Mouse (Mus musculus): ENCODE measurements at regions not wholly inside any gene's neighbourhood (a gene's known extent, or its start where the extent isn't known, plus 50 kb on each side); places are given as distances from the start of the nearest gene placed in this dataset.
A peak's percentile ranks its signal among the peaks of the same experiment; 100 is the strongest.

DNA sequence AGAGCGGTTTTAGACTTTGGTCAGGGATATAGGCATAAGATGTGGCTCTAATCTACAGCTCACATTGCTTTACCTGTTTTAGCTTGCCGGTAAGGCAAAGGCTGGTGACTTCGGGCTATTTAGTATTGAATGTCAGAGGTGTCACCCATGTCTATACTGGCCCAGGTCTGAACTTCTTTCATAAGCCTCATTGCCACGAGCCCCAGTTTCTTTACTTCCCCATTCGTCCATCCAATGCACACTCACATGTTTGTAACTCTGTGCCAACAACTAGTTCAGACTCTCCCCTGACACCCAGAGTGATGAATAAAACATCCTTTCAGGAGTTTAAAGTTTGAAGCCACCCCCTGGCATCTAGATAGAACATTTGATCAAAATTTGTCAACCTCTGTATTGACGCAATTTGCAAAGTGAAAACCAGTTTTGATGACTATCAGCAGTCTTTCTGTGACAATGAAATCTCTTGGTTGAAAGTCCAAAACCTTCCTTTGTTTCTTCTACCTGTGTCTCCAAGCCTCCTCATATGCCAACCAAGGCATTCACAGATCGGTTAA lies 288.4 kb downstream of the Ets1 start:
- DNase-seq (ENCODE audit: low spot score), result no peak
- no peak overlapping the region for H3K4me3 ChIP-seq
- 86% methylated on average over 7 of the region's 7 CpGs for WGBS

DNA sequence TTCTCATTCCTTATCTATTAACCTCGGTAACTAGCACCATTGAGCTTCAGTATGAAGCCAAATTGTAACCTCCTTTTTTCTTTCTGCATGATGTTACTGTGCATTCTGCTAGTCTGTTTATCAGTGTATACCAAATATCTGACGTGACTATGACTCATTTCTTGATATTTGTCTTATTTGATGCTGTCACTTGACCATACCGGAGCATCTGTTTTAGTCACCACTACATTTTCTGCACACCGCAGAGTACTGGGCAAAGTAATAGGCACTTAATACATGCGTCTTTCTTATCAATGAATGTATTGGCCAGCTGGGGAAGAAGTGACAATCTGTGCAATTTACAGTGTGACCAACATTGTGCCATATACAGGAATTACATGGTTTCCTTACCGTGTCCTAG lies 289.0 kb downstream of the Ets1 start:
- 83% methylated on average over 6 of the region's 6 CpGs for WGBS
- Histone ChIP-seq H3K9me3 (no peaks in the 10 kb centered on the region), H3K4me1 (no peaks in the 10 kb centered on the region)

More for the DNA sequence above, 288.4 kb downstream of the Ets1 start:
- no peaks in the 10 kb centered on the region for H3K4me1 ChIP-seq
- no peaks in the 10 kb centered on the region for H3K36me3 ChIP-seq
- no peaks in the 10 kb centered on the region for H3K9me3 ChIP-seq
- H3K27me3 ChIP-seq (ENCODE audit: insufficient read depth, poor library complexity, severe bottlenecking), result no peaks in the 10 kb centered on the region
- no peak overlapping the region for H3K27ac ChIP-seq

DNA sequence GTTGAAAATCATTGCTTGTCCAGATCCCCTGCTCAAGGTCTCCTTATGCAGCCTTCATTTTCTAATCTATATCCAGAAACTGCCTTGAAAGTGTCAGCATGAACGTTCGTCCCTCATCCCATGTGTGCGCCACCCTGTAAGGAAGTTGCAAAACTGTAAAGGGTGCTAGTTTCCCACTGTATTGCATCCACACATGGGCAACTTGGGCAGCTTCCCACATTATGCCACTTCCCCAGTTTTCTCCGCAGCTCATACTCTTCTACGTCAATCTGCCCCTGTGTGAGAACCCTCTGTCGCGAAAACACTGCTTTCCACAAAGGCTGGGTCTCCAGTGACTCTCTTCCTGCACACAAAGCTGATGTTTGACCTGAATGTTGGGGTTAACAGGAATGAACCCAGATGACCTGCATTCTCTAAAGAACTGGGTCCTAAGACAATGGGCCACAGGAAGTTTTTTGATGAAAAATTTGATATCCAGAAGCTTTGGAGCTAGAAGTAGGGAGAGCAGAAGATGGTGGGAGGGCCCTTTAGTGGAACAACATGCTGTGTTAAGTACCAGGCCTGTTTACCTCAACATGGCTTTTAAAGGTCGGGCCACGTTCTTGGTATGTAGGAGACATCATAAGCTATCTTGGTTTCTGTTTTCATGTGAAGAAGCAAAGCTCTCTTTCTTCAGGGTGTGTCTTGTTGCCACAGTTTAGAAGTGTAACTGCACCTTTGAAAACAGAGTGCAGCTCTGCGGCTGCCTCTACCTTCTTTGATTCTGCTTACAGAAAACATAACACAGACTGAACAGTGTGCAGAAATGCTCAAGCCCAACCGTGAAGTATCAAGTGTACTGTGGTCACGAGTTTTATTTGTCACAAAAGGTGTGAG lies 289.9 kb downstream of the Ets1 start:
- H3K27ac ChIP-seq, result no peak overlapping the region
- no peak for DNase-seq (ENCODE audit: low spot score)
- 79% methylated on average over 12 of the region's 12 CpGs for WGBS
- no peaks in the 10 kb centered on the region for H3K9me3 ChIP-seq
- H3K27me3 ChIP-seq (ENCODE audit: insufficient read depth, poor library complexity, severe bottlenecking), result no peaks in the 10 kb centered on the region
- no peak overlapping the region for H3K4me3 ChIP-seq
- 0 out of 2 replicates have a peak, but pooled peaks cover under 1% of the 10 kb centered on the region for H3K4me1 ChIP-seq
- no peaks in the 10 kb centered on the region for H3K36me3 ChIP-seq

More for the DNA sequence above, 289.0 kb downstream of the Ets1 start:
- Histone ChIP-seq H3K27ac (no peak overlapping the region), H3K36me3 (no peaks in the 10 kb centered on the region), H3K27me3 (ENCODE audit: insufficient read depth, poor library complexity, severe bottlenecking) (no peaks in the 10 kb centered on the region), H3K4me3 (no peak overlapping the region)
- DNase-seq (ENCODE audit: low spot score), result no peak

DNA sequence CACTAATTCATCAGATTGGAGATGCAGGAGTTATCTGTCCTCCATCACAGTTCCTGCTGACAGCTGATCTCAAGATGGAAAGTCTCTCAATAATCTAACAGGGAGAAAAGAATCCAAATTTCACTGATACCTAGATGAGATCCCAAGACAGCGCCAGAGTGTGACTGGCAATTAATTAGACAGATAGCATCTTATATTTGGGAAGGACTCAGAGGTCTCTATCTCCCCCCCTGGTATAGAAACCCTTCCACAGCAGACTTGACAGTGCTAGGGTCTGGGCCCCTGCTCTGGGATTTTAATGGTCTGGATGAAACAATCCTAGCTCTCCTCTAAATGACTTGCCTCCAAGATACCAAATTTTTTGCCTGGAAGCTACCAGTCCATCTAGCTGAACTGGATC lies 291.6 kb downstream of the Ets1 start:
- no peaks in the 10 kb centered on the region for H3K9me3 ChIP-seq
- DNase-seq (ENCODE audit: low spot score), result no peak
- H3K4me3 ChIP-seq, result no peak overlapping the region
- H3K27ac ChIP-seq, result no peak overlapping the region
- no peaks in the 10 kb centered on the region for H3K36me3 ChIP-seq
- H3K27me3 ChIP-seq (ENCODE audit: insufficient read depth, poor library complexity, severe bottlenecking), result no peaks in the 10 kb centered on the region
- WGBS, result 79% methylated on average over 1 of the region's 1 CpGs
- peaks cover 10% of the 10 kb centered on the region; the same call in 1 of the 2 replicates for H3K4me1 ChIP-seq

DNA sequence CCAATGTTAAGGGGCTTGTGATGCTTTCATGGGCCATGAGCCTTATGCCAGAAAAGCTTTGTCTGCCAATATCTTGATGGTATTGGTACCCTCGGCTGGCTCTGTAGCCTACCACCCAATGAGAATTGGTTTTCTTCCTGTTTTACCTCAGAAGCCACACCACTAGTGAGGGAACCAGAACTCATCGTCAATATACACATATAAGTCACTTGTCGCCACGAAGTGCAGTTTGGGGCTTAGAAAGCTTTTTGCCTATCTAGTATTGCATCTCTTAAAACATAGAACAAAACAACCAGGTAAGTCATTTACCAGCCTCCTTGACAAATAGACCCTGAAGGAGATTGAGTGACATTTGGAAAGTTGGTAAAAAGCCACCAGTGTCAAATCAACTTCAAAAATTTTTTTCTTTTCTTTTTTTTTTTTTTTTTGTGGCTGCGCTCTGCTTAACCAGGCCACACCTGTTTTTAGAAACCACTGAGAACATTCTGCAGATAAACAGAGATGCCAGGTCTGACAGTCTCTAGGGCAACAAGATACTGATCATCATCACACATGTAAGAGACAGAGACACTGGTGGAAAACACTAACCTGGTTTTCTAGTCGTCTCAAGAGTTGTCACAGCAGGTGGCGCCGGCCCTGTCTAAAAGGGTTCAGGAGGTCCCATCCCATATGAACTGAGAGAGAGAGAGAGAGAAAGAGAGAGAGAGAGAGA lies 292.4 kb downstream of the Ets1 start:
- no peaks in the 10 kb centered on the region for H3K36me3 ChIP-seq
- WGBS, result 82% methylated on average over 8 of the region's 8 CpGs
- no peaks in the 10 kb centered on the region for H3K27me3 ChIP-seq (ENCODE audit: insufficient read depth, poor library complexity, severe bottlenecking)

DNA sequence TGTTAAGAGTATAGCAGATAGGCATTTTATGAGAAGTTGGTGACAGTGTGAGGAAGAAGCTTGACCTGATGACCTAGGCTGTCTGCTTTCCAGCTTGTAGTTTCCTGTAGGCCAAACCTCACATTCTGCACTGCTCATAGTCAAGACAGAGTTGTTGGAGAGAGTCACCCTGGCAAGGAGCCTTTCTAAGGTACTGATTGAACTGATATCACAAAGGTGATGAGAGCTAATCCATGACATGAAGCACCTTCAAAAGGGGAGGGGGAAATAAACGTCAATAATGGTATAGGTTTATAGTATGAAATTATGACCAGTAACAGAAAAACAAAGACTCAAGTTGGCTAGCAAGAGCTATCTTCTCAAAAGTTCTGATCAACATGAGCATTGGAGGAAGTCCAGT lies 293.3 kb downstream of the Ets1 start:
- 71% methylated on average over 1 of the region's 1 CpGs for WGBS
- H3K27ac ChIP-seq, result no peak overlapping the region
- no peak for DNase-seq (ENCODE audit: low spot score)

More for the DNA sequence above, 292.4 kb downstream of the Ets1 start:
- Histone ChIP-seq H3K27ac (no peak overlapping the region), H3K4me3 (no peak overlapping the region), H3K9me3 (no peaks in the 10 kb centered on the region), H3K4me1 (peaks cover 10% of the 10 kb centered on the region)
- DNase-seq (ENCODE audit: low spot score), result no peak

DNA sequence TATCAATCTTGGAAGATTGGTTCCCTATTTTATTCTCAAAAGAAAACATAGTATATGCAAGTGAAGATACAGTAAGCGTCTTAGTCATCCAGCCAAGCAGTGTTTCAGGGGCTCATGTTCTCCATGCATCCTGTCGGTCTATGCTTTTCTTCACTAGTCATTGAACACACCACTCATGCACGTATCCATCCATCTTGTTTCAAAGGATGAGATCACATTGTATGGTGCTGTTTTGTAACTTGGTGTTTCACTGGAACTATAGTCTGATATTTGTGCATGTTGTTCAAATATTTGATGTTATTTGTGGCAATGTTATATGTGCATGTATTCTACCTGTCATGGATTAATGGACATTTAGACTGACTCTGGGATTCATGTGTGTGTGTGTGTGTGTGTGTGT lies 293.8 kb downstream of the Ets1 start:
- DNase-seq (ENCODE audit: low spot score), result no peak
- 88% methylated on average over 3 of the region's 3 CpGs for WGBS
- Histone ChIP-seq H3K27me3 (ENCODE audit: insufficient read depth, poor library complexity, severe bottlenecking) (no peaks in the 10 kb centered on the region), H3K4me1 (peaks cover 15% of the 10 kb centered on the region), H3K4me3 (no peak overlapping the region), H3K9me3 (no peaks in the 10 kb centered on the region), H3K36me3 (no peaks in the 10 kb centered on the region), H3K27ac (no peak overlapping the region)

More for the DNA sequence above, 293.3 kb downstream of the Ets1 start:
- Histone ChIP-seq H3K4me1 (peaks cover 15% of the 10 kb centered on the region), H3K27me3 (ENCODE audit: insufficient read depth, poor library complexity, severe bottlenecking) (no peaks in the 10 kb centered on the region), H3K36me3 (no peaks in the 10 kb centered on the region), H3K9me3 (no peaks in the 10 kb centered on the region), H3K4me3 (no peak overlapping the region)

DNA sequence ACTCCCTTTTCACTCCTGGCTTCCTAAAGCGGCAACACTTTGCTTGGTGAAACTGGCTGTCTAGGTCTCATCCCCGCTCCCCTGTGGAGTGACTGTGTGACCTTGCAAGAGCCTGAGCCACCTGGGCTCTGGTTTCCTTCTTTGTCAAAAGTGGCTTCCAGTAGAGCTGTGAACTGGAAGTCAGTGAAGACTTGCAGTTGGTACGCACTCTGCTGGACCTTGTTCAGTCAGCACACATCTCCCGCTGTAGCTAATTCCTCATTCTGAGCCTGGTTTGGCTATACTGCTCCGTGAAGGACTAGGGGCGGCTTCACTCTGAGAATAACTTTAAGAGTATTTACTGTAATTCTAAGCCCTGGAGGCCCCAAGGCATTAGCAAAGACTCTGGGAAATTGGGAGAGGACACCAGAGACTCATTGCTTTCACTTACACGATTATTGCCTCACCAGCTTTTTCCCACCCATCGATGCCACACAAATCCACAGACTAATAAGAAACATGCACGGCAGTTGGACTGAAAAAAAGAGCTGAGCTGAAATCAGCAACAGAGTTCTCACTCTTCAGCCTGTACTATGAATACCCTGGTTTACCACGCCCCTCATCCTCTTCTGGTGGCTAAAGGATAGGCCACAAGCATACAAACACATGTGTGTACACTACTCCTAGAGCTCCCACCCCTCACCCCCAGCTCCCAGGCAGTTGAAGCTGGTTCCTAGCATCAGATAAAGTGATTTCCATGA lies 295.4 kb downstream of the Ets1 start:
- H3K4me1 ChIP-seq, result peaks cover 17% of the 10 kb centered on the region
- H3K27me3 ChIP-seq (ENCODE audit: insufficient read depth, poor library complexity, severe bottlenecking), result no peaks in the 10 kb centered on the region
- no peaks in the 10 kb centered on the region for H3K36me3 ChIP-seq
- no peak overlapping the region for H3K4me3 ChIP-seq
- no peak for DNase-seq (ENCODE audit: low spot score)
- no peak overlapping the region for H3K27ac ChIP-seq
- H3K9me3 ChIP-seq, result no peaks in the 10 kb centered on the region
- WGBS, result 62% methylated on average over 10 of the region's 10 CpGs

DNA sequence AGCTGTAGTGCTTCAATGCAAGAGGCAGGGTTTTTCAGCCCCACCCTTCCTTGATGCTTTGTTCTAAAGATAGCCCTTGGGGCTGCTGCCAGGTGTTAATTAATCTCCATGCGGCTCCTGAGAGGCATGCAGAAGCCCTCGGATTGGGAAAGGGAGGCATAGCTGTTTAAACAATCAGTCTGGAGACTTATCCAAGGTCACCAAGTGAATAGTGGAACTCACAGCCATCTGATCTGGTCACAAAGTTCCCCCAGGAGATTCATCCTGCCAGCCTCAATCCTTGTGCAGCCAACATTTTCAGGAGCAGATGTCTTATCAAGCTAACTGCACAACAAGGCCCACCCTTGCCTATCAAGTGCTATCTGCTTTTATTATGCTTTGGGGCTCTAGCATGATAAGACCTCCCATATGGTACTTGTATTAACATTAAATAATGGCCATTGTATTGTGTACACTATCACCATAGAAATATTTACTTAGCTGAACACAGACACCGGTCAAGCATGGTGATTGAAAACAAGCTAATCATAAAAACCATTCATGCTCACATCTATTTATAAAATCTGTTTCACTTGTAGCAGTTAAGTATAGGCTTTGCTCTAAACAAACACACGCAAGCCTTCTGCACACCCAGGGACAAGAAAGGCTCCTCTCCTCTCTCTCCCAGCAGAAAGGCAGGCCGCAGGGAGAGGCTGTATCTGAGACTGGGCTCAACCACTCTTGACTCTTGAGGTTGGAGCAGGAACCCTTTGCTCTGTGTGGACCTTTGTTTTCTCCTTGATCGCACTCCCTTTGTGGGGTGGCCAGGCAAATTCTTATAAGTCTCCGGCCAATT lies 297.4 kb downstream of the Ets1 start:
- DNase-seq (ENCODE audit: low spot score), result no peak
- H3K9me3 ChIP-seq, result no peaks in the 10 kb centered on the region
- H3K27ac ChIP-seq, result 0 out of 2 replicates have a peak overlapping the region, but pooled peaks have one; percentile 36
- H3K4me3 ChIP-seq, result no peak overlapping the region
- H3K4me1 ChIP-seq, result peaks cover 20% of the 10 kb centered on the region
- H3K27me3 ChIP-seq (ENCODE audit: insufficient read depth, poor library complexity, severe bottlenecking), result no peaks in the 10 kb centered on the region
- 59% methylated on average over 7 of the region's 7 CpGs for WGBS
- H3K36me3 ChIP-seq, result no peaks in the 10 kb centered on the region

DNA sequence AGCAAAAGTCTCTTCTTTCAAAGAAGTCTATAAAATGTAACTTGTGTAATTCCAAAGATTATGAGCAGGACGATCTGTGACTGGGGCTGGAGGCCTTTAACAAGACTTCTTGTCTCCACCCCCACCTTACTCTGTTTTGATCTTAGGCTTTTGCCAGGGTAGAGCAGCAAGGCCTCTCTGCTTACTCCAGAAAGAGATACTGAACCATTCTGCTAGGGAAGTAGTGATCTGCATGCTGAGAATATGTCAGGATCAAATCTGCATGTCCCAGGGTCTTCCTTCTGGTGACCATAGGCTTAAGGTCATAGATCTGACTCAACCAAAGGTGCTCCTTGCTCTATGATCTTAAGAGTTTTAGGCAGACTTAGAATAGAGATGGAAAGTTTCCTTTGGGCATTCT lies 298.4 kb downstream of the Ets1 start:
- H3K9me3 ChIP-seq, result no peaks in the 10 kb centered on the region
- H3K27me3 ChIP-seq (ENCODE audit: insufficient read depth, poor library complexity, severe bottlenecking), result no peaks in the 10 kb centered on the region
- H3K27ac ChIP-seq, result no peak overlapping the region
- 38% methylated on average over 1 of the region's 1 CpGs for WGBS
- DNase-seq (ENCODE audit: low spot score), result no peak
- H3K4me1 ChIP-seq, result peaks cover 20% of the 10 kb centered on the region
- no peak overlapping the region for H3K4me3 ChIP-seq
- no peaks in the 10 kb centered on the region for H3K36me3 ChIP-seq

DNA sequence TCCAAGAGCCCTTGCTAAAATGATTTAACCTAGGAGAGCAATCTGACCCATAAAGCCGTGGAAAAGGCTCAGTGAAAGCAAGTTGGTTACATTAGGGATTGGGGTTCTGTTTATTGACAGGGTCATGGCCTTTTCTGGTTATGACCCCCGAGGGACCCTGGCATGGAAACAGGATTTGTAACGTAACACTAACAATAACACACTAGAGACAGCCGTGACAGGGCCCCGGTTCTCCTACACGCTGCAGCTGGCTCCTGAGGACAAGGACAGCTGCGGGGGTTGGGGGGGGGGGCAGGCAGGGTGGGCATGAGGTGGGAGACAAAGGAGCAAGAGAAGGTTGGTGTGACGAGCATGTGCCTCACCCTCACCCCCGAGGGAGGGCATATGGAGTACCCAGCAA lies 300.4 kb downstream of the Ets1 start:
- Histone ChIP-seq H3K4me3 (no peak overlapping the region), H3K9me3 (no peaks in the 10 kb centered on the region), H3K4me1 (peaks cover 26% of the 10 kb centered on the region), H3K27me3 (ENCODE audit: insufficient read depth, poor library complexity, severe bottlenecking) (no peaks in the 10 kb centered on the region), H3K36me3 (no peaks in the 10 kb centered on the region), H3K27ac (no peak overlapping the region)
- WGBS, result 48% methylated on average over 9 of the region's 9 CpGs
- DNase-seq (ENCODE audit: low spot score), result no peak

DNA sequence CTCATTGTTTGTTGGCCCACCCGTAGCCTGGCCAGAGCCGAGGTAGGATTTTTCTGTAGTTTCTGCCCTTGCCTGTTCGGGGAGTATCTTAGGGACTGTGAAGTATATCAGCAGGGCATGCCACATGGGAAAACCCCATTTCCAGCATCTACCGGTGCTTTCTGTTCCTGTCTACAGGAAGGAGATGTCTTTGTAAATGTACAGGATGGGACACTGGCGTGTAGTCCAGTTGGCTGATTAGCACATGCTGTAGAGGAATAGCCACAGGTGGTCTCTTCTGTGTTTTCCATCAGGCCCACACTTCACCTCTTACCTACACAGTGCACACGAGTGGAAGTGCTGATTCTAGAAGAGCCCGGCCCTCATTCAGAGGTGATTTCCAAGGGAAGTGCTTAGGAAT lies 301.4 kb downstream of the Ets1 start:
- no peak for DNase-seq (ENCODE audit: low spot score)
- peaks cover 22% of the 10 kb centered on the region for H3K4me1 ChIP-seq
- H3K27me3 ChIP-seq (ENCODE audit: insufficient read depth, poor library complexity, severe bottlenecking), result no peaks in the 10 kb centered on the region
- no peaks in the 10 kb centered on the region for H3K9me3 ChIP-seq
- WGBS, result 71% methylated on average over 7 of the region's 7 CpGs
- 0 out of 2 replicates have a peak overlapping the region, but pooled peaks have one; percentile 16 for H3K27ac ChIP-seq
- no peak overlapping the region for H3K4me3 ChIP-seq
- no peaks in the 10 kb centered on the region for H3K36me3 ChIP-seq

Measured in heart, embryonic 10.5 days (tissue).